Mouse (Mus musculus) limb, embryonic 13.5 days (tissue): Measurements from ENCODE around the gene Tns4. TPM values are rescaled to one million over a fixed set of nuclear protein-coding genes. Genes with fewer than 3 reads are reported as not detected.

Experiments used
- ATAC-seq: fragments of 200-750 bp; cut with Nextera tagmentation; 2 replicates; pipeline ENCODE4 v1.8.0; 2017; ENCODE audit warnings: low read depth, moderate number of reproducible peaks, moderate TSS enrichment; ENCODE audit not compliant: low FRiP score
- H3K27ac ChIP-seq: fragments of 300-500 bp; sonication (generic); 2 replicates; pipeline ENCODE4 v1.5.1; 2015; ENCODE audit warnings: inconsistent platforms, mild to moderate bottlenecking, moderate library complexity
- H3K27me3 ChIP-seq: fragments of 300-500 bp; sonication (generic); 2 replicates; pipeline ENCODE4 v1.6.1; 2015; ENCODE audit warnings: mild to moderate bottlenecking, inconsistent platforms
- H3K36me3 ChIP-seq: fragments of 300-500 bp; sonication (generic); 2 replicates; pipeline ENCODE4 v1.6.1; 2015; ENCODE audit warnings: inconsistent platforms, mild to moderate bottlenecking, moderate library complexity
- H3K4me1 ChIP-seq: fragments of 300-500 bp; sonication (generic); 2 replicates; pipeline ENCODE4 v1.6.1; 2015; ENCODE audit warnings: inconsistent platforms
- H3K4me2 ChIP-seq: fragments of 300-500 bp; sonication (generic); replicated peaks from 2 replicates; pipeline ENCODE4 v1.6.1; 2015; ENCODE audit warnings: inconsistent platforms, mild to moderate bottlenecking, moderate library complexity
- H3K4me3 ChIP-seq: fragments of 300-500 bp; sonication (generic); 2 replicates; pipeline ENCODE4 v1.5.1; 2015; ENCODE audit warnings: moderate library complexity, mild to moderate bottlenecking, inconsistent platforms
- H3K9ac ChIP-seq: fragments of 300-500 bp; sonication (generic); 2 replicates; pipeline ENCODE4 v1.6.1; 2015; ENCODE audit warnings: mild to moderate bottlenecking, inconsistent platforms
- H3K9me3 ChIP-seq: fragments of 300-500 bp; sonication (generic); 2 replicates; pipeline ENCODE4 v1.6.1; 2016; ENCODE audit warnings: inconsistent platforms
- WGBS: fragments of 180-500 bp; shearing (Covaris S2); methylation state at CpG from one replicate; pipeline ENCODE4 v1.1.7; 2015; 5-methylcytosine and 5-hydroxymethylcytosine counted together
- polyA plus RNA-seq: library from polyadenylated mRNA; unstranded; fragments of >200 nt; fragmentation: Nextera tagmentation; extraction: Ambion mirVana; gene quantifications from 2 replicates; pipeline ENCODE4 v1.2.1, GENCODE M21; 2015

The Tns4 gene
- polyA plus RNA-seq, 1 experiment from 2014 or later, result 0.55 TPM

- peak within 1 kb of the TSS; percentile 98 for H3K27ac ChIP-seq
- peaks cover 22% of the 10 kb centered on the region for H3K36me3 ChIP-seq
- H3K4me3 ChIP-seq, result peak within 1 kb of the TSS; percentile 96
- no peaks in the 10 kb centered on the region for H3K9me3 ChIP-seq
- H3K27me3 ChIP-seq, result no peaks in the 10 kb centered on the region
- peak within 1 kb of the TSS; percentile 91 for H3K4me2 ChIP-seq
- peaks cover 42% of the 10 kb centered on the region for H3K4me1 ChIP-seq
- ATAC-seq, result peak; percentile 90
- peak within 1 kb of the TSS; percentile 99 for H3K9ac ChIP-seq
- under 1% methylated on average over 61 of the region's 63 CpGs for WGBS
These were observed 47.9 kb downstream of the Tns4 start, which contains the start of gene Igfbp4 for GRCm38 (mm10) chr11:99041051-99041729. Igfbp4 (plus strand) TSS chr11:99041244.

GRCm38 (mm10) chr11:99040346-99040974 is 48.6 kb downstream of the Tns4 start:
- Histone ChIP-seq H3K27me3 (no peaks in the 10 kb centered on the region), H3K36me3 (peaks cover 20% of the 10 kb centered on the region), H3K4me2 (peak overlapping the region; percentile 91), H3K4me1 (peaks cover 35% of the 10 kb centered on the region), H3K4me3 (peak overlapping the region; percentile 96), H3K27ac (peak overlapping the region; percentile 98), H3K9me3 (no peaks in the 10 kb centered on the region), H3K9ac (peak overlapping the region; percentile 99)
- under 1% methylated on average over 17 of the region's 17 CpGs for WGBS
- peak; percentile 16 for ATAC-seq

DNA sequence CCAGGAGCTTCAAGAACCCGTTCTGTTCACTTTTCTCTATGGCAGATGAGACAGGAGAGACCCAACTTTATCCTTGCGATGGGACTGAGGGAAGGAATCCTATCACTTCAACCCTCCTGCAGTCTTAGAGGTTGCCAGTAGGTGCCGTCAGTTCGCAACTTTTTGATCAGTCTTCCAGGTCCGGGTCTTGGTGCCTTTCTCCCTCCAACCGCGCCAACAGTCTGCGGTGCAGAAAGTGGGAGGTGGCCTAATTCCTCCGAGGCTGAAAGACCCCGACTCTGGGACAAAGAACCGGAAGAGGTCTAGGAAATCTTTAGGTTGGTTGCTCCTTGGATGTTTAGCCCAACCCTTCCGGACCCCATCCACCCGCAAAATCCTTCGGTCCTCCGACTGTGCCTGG is 49.3 kb downstream of the Tns4 start:
- Histone ChIP-seq H3K9ac (peak overlapping the region; percentile 99), H3K27ac (peak overlapping the region; percentile 98), H3K4me3 (peak overlapping the region; percentile 96), H3K27me3 (no peaks in the 10 kb centered on the region), H3K4me2 (peak overlapping the region; percentile 91), H3K36me3 (peaks cover 14% of the 10 kb centered on the region), H3K9me3 (no peaks in the 10 kb centered on the region), H3K4me1 (peaks cover 28% of the 10 kb centered on the region)
- peak; percentile 74 for ATAC-seq
- under 1% methylated on average over 15 of the region's 15 CpGs for WGBS

GRCm38 (mm10) chr11:99036254-99036653 is 52.9 kb downstream of the Tns4 start:
- Histone ChIP-seq H3K9me3 (no peaks in the 10 kb centered on the region), H3K4me2 (no peak overlapping the region), H3K27ac (no peak overlapping the region), H3K9ac (no peak overlapping the region), H3K4me1 (0 out of 2 replicates have a peak, but pooled peaks cover 4% of the 10 kb centered on the region), H3K36me3 (no peaks in the 10 kb centered on the region), H3K27me3 (no peaks in the 10 kb centered on the region), H3K4me3 (no peak overlapping the region)
- ATAC-seq, result no peak
- WGBS, result 81% methylated on average over 6 of the region's 6 CpGs

- ATAC-seq, result no peak
- no peaks in the 10 kb centered on the region for H3K27me3 ChIP-seq
- 0 out of 2 replicates have a peak, but pooled peaks cover 2% of the 10 kb centered on the region for H3K4me1 ChIP-seq
- no peak overlapping the region for H3K4me3 ChIP-seq
- no peak overlapping the region for H3K4me2 ChIP-seq
- H3K27ac ChIP-seq, result no peak overlapping the region
- H3K9ac ChIP-seq, result no peak overlapping the region
- 75% methylated on average over 4 of the region's 4 CpGs for WGBS
- H3K9me3 ChIP-seq, result no peaks in the 10 kb centered on the region
- H3K36me3 ChIP-seq, result no peaks in the 10 kb centered on the region
These were observed 53.8 kb downstream of the Tns4 start for GRCm38 (mm10) chr11:99035350-99035749.

DNA sequence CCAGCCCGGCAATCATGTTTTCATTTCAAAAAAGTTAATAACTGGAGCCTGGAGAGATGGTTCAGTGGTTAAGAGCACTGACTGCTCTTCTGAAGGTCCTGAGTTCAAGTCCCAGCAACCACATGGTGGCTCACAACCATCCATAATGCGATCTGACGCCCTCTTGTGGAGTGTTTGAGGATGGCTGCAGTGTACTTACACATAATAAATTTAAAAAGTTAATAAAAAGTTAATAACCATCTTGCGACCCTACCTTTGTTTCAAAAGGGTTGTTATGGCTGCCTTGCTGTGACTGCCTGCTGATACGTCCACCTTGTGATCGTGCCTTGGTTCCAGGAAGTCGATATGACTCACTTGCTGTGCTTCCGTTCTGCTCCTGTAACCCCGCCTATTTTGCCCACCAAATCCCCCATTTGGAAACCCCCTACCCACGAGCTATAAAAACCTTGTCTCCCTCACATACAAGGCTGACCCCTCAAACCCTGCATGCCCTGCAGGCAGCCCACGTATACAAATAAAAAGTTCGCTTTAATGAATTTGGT is 62.1 kb downstream of the Tns4 start:
- Histone ChIP-seq H3K27me3 (no peaks in the 10 kb centered on the region), H3K27ac (no peak overlapping the region), H3K4me1 (peaks cover 22% of the 10 kb centered on the region), H3K9me3 (no peaks in the 10 kb centered on the region), H3K4me2 (no peak overlapping the region), H3K4me3 (no peak overlapping the region), H3K9ac (no peak overlapping the region), H3K36me3 (peaks cover 2% of the 10 kb centered on the region; the same call in 1 of the 2 replicates)
- ATAC-seq, result no peak
- WGBS, result 78% methylated on average over 12 of the region's 12 CpGs

DNA sequence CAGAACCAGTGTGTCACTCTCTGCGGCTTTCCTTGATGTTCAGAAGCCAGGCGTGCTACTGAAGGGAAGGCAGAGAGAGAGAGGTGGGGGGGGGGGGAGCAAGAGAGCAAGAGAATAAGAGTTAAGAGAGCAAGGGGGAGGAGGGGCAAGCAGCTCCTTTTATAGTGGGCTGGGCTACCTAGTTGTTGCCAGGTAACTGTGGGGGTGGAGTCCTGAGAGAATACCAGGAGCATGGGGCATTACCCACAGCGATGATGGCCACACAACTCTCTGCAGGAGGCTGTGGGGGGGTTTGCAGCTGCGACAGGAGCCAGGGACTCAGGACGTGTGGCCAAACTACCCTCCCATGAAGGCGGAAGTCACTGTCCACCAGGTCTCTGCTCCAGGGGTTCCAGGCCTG is 63.2 kb downstream of the Tns4 start:
- Histone ChIP-seq H3K9me3 (no peaks in the 10 kb centered on the region), H3K4me2 (no peak overlapping the region), H3K27ac (no peak overlapping the region), H3K36me3 (peaks cover 12% of the 10 kb centered on the region), H3K4me1 (peaks cover 28% of the 10 kb centered on the region), H3K9ac (no peak overlapping the region), H3K27me3 (no peaks in the 10 kb centered on the region), H3K4me3 (no peak overlapping the region)
- ATAC-seq, result no peak
- WGBS, result 84% methylated on average over 6 of the region's 6 CpGs

- Histone ChIP-seq H3K9ac (no peak overlapping the region), H3K27me3 (no peaks in the 10 kb centered on the region), H3K4me1 (peaks cover 29% of the 10 kb centered on the region), H3K4me2 (peak overlapping the region; percentile 63), H3K36me3 (peaks cover 22% of the 10 kb centered on the region), H3K27ac (peak overlapping the region; percentile 63), H3K4me3 (peak overlapping the region; percentile 80), H3K9me3 (no peaks in the 10 kb centered on the region)
- ATAC-seq, result peak; percentile 17; the same call in 1 of the 2 replicates
- 44% methylated on average over 18 of the region's 18 CpGs for WGBS
These were observed 64.5 kb downstream of the Tns4 start for GRCm38 (mm10) chr11:99024468-99025134.

- Histone ChIP-seq H3K27ac (peak within 1 kb of the TSS; percentile 63), H3K36me3 (peaks cover 25% of the 10 kb centered on the region), H3K4me3 (peak within 1 kb of the TSS; percentile 80), H3K9ac (peak within 1 kb of the TSS; percentile 88), H3K27me3 (no peaks in the 10 kb centered on the region), H3K4me1 (peaks cover 29% of the 10 kb centered on the region), H3K4me2 (peak within 1 kb of the TSS; percentile 79), H3K9me3 (no peaks in the 10 kb centered on the region)
- WGBS, result under 1% methylated on average over 54 of the region's 54 CpGs
- ATAC-seq, result peak; percentile 97
These were observed 65.3 kb downstream of the Tns4 start, which contains the start of gene Top2a for GRCm38 (mm10) chr11:99023500-99024467. Top2a (minus strand) TSS chr11:99024189.

DNA sequence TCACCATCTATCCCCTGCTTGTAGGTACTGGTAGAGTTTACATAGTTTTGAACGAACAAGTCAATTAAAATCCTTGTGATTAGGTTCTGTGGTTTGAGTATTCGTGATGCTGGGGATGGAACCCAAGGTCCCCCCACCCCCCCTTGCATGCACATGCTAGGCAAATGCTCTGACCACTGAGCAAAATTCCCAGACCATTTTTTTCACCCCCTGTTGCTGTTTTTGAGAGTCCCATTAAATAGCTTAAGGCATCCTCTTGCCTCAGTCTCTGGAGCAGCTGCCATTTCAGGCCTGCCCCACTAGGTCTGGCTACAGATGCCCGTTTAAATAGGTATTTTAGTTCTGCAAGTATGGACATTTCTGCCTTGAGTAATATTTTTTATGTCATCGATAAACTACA is 66.0 kb downstream of the Tns4 start:
- Histone ChIP-seq H3K4me3 (peak overlapping the region; percentile 80), H3K27me3 (no peaks in the 10 kb centered on the region), H3K36me3 (peaks cover 31% of the 10 kb centered on the region), H3K9me3 (no peaks in the 10 kb centered on the region), H3K4me2 (peak overlapping the region; percentile 79), H3K4me1 (peaks cover 29% of the 10 kb centered on the region), H3K9ac (peak overlapping the region; percentile 88), H3K27ac (no peak overlapping the region)
- no peak for ATAC-seq
- 6% methylated on average over 4 of the region's 4 CpGs for WGBS

- Histone ChIP-seq H3K27ac (no peak overlapping the region), H3K4me3 (peak overlapping the region; percentile 80), H3K4me2 (peak overlapping the region; percentile 79), H3K9ac (peak overlapping the region; percentile 88), H3K27me3 (no peaks in the 10 kb centered on the region), H3K9me3 (no peaks in the 10 kb centered on the region), H3K36me3 (peaks cover 37% of the 10 kb centered on the region), H3K4me1 (peaks cover 29% of the 10 kb centered on the region)
- ATAC-seq, result no peak
- 86% methylated on average over 5 of the region's 5 CpGs for whole genome bisulfite sequencing
These were observed 66.6 kb downstream of the Tns4 start for GRCm38 (mm10) chr11:99022384-99022933.
